Mouse (Mus musculus) gastrocnemius, postnatal 36 days (tissue): ENCODE measurements around the gene Cdpf1. TPM values are rescaled to one million over a fixed set of nuclear protein-coding genes. Genes with fewer than 3 reads are reported as not detected.
"Not testable (repeated sequence)": the region's sequence is repeated elsewhere in the genome, so short reads cannot be mapped to it uniquely, and the experiment has no call there.

Experiments
- DNase-seq, 2 experiments: peaks; one replicate each; pipeline ENCODE4 v3.0.0; 2022
- intact Hi-C: fragments of 180-260 bp; cut with DNase I; formaldehyde crosslinking; loops from one replicate; pipeline ENCODE4 v1.15.1; 2025
- total RNA-seq, 2 experiments: library from RNA; stranded (reverse); gene quantifications; 2 replicates each; pipeline ENCODE4 v1.2.3; 2021

The Cdpf1 gene
- total RNA-seq, 2 experiments from 2014 or later, result 33.9 to 41.5 TPM

DNA sequence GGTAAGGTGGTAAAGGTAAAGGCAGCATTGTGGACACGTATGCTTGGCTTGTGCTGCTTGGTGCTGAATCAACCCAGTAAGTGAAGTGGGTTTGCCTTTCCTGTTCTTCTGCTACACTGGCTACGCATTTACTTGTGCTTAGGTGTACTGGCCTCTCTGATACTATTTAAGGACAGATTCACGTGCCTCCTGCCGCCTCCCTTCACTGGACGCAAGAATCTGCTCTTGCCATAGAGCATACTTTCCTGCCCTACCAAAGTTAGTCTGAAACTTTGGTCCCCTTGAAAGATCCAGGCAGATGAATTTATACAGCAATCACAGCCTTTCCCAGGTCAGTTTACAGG is 1.1 kb downstream of the Cdpf1 start:
- DNase-seq, result no peak
- intact Hi-C loops, result loop anchor here (5.0 kb wide), 1 partner anchor 73 kb away; no protein-coding TSS in a partner anchor

- no peak for DNase-seq
- intact Hi-C loops, result no loop called here
Observed at GRCm38 (mm10) chr15:85809091-85809490, 2.4 kb downstream of the Cdpf1 start.

DNA sequence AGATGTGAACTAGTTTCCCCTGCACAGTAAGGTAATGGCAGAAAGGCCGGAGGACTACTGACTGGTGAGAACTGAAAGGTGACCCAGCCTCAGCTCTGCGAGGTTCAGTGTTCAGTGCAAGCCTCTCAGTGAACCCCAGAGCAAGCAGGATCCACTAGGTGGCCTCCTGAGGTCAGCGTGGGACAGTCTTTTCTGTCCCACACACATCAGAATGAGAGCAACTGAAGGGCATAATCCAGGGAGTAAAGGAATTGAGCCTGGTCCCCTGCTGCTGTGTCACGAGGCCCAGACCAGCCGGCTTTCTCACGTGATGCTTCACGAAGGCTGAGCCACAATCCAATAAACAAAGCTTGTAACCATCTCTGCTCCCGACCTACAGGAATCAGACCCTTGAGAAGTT is 3.1 kb downstream of the Cdpf1 start:
- no peak for DNase-seq
- intact Hi-C loops, result no loop called here

GRCm38 (mm10) chr15:85808031-85808430 is 3.5 kb downstream of the Cdpf1 start:
- DNase-seq, result no peak
- intact Hi-C loops, result no loop called here

DNA sequence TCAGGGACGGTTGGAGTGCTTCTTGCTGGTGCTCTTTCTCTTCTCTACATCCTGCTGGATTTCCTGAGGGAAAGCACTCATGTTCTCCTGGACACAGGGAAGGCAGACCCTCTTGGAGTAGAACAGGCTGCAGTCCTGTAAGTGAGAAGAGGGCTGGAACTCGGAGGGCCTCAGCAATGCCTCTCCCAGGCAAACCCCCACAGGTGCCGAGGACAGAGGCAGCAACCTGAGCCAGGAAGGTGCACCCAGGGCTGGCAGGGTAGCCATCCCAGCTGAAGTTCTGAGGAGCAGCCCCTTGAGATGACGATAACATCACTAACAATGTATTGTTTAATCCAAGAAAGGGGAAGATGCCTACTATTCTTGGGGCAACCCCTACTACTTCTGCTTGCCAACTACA is 4.1 kb downstream of the Cdpf1 start:
- intact Hi-C loops, result no loop called here

GRCm38 (mm10) chr15:85806886-85807285 is 4.6 kb downstream of the Cdpf1 start:
- intact Hi-C loops, result no loop called here
- no peak for DNase-seq

More for the DNA sequence above, 4.1 kb downstream of the Cdpf1 start:
- no peak for DNase-seq

GRCm38 (mm10) chr15:85802931-85803330 is 8.6 kb downstream of the Cdpf1 start:
- no peak for DNase-seq
- intact Hi-C loops, result loop anchor here (5.0 kb wide), 1 partner anchor 71 kb away; the partner anchor contains the start of gene Ppara

DNA sequence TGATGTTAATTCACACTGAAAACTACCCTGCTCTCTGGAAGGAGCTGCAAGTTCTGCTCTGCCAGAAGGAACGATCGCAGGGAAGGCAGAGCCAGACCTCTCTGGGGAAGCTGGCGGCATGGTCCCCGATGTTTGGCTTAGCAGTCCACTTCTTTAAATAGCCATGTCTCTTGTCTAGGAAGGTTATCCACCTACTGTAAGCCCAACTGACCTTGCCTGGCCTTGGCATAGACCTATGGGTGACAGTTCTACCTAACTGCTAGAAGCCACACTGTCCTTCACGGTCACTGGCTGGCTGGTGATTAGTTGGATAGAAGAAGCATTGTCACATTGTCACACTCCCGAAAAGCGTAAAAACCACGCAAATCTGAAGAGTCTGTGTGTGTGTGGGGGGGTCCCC is 12.8 kb downstream of the Cdpf1 start:
- intact Hi-C loops, result no loop called here

DNA sequence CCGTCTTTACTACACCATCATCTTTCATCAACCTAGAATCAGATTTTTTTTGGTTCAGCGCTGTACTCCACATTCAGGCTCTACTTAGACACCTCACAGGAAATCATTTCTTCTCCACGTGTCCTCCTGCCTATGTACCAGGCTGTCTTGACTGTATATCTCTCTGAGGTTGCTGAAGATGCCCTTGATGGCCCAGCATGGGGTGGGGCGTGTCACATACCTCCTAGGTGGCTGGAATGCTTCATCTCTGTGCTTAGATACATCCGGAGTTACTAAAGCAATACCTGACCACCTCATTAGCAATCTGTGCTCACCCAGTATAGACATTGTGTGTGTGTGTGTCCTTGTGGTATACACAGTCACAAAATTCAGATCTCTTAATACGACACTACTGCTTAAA is 16.0 kb downstream of the Cdpf1 start:
- no peak for DNase-seq

More for the DNA sequence above, 12.8 kb downstream of the Cdpf1 start:
- DNase-seq, result no peak

DNA sequence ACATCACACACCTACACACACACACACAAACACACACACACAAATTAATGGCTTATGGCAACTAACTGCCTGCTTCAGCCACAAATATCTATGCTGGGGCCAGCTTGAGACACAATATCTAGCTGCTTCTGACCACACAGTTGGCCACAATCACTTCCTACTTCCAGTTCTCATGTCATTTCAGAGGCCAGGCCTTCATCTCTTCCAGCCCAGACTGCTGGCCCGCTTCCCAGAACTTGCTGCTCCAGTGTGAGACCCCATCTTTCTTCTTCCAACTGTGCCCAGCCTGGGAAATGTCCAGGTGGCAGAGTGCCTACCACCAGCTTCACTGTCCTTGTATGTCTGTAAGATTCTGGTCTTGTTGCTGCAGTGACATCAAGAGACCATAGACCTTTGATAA is 18.7 kb downstream of the Cdpf1 start:
- intact Hi-C loops, result no loop called here
- DNase-seq, result no peak

More for the DNA sequence above, 16.0 kb downstream of the Cdpf1 start:
- intact Hi-C loops, result no loop called here

GRCm38 (mm10) chr15:85791449-85791848 is 20.0 kb downstream of the Cdpf1 start:
- DNase-seq, result no peak
- intact Hi-C loops, result no loop called here

GRCm38 (mm10) chr15:85788633-85789032 is 22.9 kb downstream of the Cdpf1 start:
- intact Hi-C loops, result no loop called here
- DNase-seq, result no peak

- intact Hi-C loops, result no loop called here
Observed at GRCm38 (mm10) chr15:85788051-85788450, 23.4 kb downstream of the Cdpf1 start.

GRCm38 (mm10) chr15:85787482-85787881 is 24.0 kb downstream of the Cdpf1 start:
- DNase-seq, result no peak
- intact Hi-C loops, result no loop called here

More at GRCm38 (mm10) chr15:85788051-85788450, 23.4 kb downstream of the Cdpf1 start:
- DNase-seq, result no peak

GRCm38 (mm10) chr15:85786711-85787110 is 24.8 kb downstream of the Cdpf1 start:
- intact Hi-C loops, result no loop called here
- no peak for DNase-seq

DNA sequence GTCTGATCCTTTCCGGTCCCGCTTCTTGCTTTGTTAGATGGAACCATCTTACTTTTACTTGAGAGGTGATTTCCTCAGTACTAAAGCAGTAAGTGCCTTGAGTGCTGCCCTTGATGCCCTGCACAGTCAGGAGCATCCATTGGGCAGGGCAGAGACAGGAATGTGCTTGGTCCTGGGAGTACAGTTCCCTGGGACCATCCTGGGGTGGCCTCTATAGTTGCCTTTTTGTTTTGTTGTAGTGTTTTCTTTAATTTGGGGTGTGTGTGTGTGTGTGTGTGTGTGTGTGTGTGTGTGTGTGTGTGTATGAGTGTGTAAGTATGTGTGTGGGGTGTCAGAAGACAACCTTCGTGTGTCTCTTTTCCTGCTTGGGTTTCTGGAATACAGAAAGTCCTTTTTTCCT is 27.2 kb downstream of the Cdpf1 start:
- DNase-seq, result no peak
- intact Hi-C loops, result no loop called here

DNA sequence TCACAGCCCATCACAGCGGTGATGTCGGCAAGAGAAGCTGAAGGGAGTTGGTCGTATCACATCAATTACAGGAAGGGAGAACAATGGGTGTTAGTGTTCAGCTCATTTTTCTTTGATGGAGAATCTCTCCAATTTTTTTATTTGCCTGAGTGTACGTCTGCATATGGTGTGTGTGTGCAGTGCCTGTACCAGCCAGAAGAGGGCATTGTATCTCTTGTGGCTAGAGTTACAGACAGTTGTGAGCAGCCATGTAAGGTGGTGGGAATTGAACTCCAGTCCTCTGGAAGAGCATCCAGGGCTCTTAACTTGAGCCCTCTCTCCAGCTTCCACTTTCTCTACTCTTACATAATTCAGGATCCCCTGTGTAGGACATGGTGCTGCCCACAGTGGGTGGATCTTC is 28.4 kb downstream of the Cdpf1 start:
- intact Hi-C loops, result no loop called here
- no peak for DNase-seq

DNA sequence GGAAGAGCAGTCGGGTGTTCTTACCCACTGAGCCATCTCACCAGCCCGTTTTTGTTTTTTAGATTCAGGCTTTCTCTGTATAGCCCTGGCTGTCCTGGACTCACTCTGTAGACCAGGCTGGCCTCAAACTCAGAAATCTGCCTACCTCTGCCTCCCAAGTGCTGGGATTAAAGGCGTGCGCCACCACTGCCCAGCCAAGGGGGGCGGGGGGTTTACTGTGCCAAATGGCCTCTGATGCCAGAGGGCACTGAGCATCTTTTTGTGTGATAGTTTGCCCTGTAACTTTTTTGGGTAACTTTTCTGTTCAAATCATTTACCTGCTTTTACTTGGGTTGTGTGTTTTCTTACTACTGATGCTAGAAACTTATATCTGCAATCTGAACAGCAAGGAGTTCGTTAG is 32.6 kb downstream of the Cdpf1 start:
- intact Hi-C loops, result not testable (repeated sequence)

GRCm38 (mm10) chr15:85776771-85777170 is 34.7 kb downstream of the Cdpf1 start:
- intact Hi-C loops, result no loop called here
- DNase-seq, result no peak

More for the DNA sequence above, 32.6 kb downstream of the Cdpf1 start:
- not testable (repeated sequence) for DNase-seq

- intact Hi-C loops, result no loop called here
- DNase-seq, result no peak
Observed at GRCm38 (mm10) chr15:85776241-85776640, 35.3 kb downstream of the Cdpf1 start.

- no peak for DNase-seq
- intact Hi-C loops, result no loop called here
Observed at GRCm38 (mm10) chr15:85775001-85775400, 36.5 kb downstream of the Cdpf1 start.

- intact Hi-C loops, result no loop called here
- no peak for DNase-seq
Observed at GRCm38 (mm10) chr15:85774419-85774818, 37.1 kb downstream of the Cdpf1 start.

GRCm38 (mm10) chr15:85772146-85772740 is 39.3 kb downstream of the Cdpf1 start:
- intact Hi-C loops, result no loop called here
- no peak for DNase-seq
